Mouse (Mus musculus): ENCODE measurements at regions not wholly inside any gene's neighbourhood (a gene's known extent, or its start where the extent isn't known, plus 50 kb on each side); places are given as distances from the start of the nearest gene placed in this dataset.

- H3ac ChIP-seq (ENCODE audit: control insufficient read depth, insufficient read length, low read depth): no peak overlapping the region
- H3K79me3 ChIP-seq (ENCODE audit: low read depth): no peaks in the 10 kb centered on the region
- no peak overlapping the region for H3K4me3 ChIP-seq (ENCODE audit: insufficient read depth, poor library complexity, severe bottlenecking)
- H3K79me2 ChIP-seq (ENCODE audit: control insufficient read depth, insufficient read depth): no peaks in the 10 kb centered on the region
- TF ChIP-seq MYOG (IDR thresholded peaks at IDR 0.05; ENCODE audit: control insufficient read depth, extremely low read depth, insufficient read length) (no peak), MYOD1 (IDR thresholded peaks at IDR 0.05; ENCODE audit: control insufficient read depth, insufficient read length, low read depth) (no peak), CTCF (IDR thresholded peaks at IDR 0.05; ENCODE audit: control insufficient read depth, insufficient read depth, insufficient read length) (no peak), MAX (IDR thresholded peaks at IDR 0.05) (no peak), CEBPB (IDR thresholded peaks at IDR 0.05; ENCODE audit: low read depth) (no peak), USF1 (IDR thresholded peaks at IDR 0.05; ENCODE audit: low read depth) (no peak), FOSL1 (IDR thresholded peaks at IDR 0.05; ENCODE audit: insufficient read depth, low read length, poor library complexity, severe bottlenecking) (no peak)
- H3K36me3 ChIP-seq (ENCODE audit: control insufficient read depth, insufficient read depth): no peaks in the 10 kb centered on the region
- H3K27me3 ChIP-seq (ENCODE audit: control insufficient read depth, insufficient read depth, insufficient read length): no peaks in the 10 kb centered on the region
Observed at GRCm38 (mm10) chr4:95137413-95138143, 85.6 kb upstream of the Jun start.

DNA sequence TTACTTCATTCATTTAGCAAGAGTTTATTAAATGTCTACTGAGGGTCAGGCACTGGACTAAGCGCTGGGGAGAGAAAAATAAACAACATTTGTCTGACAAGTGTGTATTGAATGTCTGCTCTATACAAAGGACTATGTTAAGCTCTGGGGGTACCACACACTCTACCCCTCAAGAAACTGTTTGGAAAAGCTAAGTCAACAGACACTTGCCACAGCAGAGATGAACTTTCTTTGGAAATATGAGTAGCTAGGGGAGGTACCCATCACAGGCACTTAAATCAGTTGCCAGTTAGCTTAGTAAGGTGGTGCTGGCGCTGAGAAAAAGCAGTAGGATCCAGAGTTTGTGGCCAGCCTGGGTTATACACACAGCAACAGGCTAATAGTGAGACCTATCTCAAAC lies 86.7 kb upstream of the Jun start:
- no peak for TF ChIP-seq MYOG (IDR thresholded peaks at IDR 0.05; ENCODE audit: control insufficient read depth, extremely low read depth, insufficient read length)
- no peak for TF ChIP-seq USF1 (IDR thresholded peaks at IDR 0.05; ENCODE audit: low read depth)
- no peak for TF ChIP-seq CEBPB (IDR thresholded peaks at IDR 0.05; ENCODE audit: low read depth)
- no peak for TF ChIP-seq CTCF (IDR thresholded peaks at IDR 0.05; ENCODE audit: control insufficient read depth, insufficient read depth, insufficient read length)
- no peak for TF ChIP-seq MYOD1 (IDR thresholded peaks at IDR 0.05; ENCODE audit: control insufficient read depth, insufficient read length, low read depth)
- TF ChIP-seq MAX (IDR thresholded peaks at IDR 0.05): no peak
- TF ChIP-seq FOSL1 (IDR thresholded peaks at IDR 0.05; ENCODE audit: insufficient read depth, low read length, poor library complexity, severe bottlenecking): no peak
- Histone ChIP-seq H3K4me3 (ENCODE audit: insufficient read depth, poor library complexity, severe bottlenecking) (no peak overlapping the region), H3K79me3 (ENCODE audit: low read depth) (no peaks in the 10 kb centered on the region), H3K36me3 (ENCODE audit: control insufficient read depth, insufficient read depth) (no peaks in the 10 kb centered on the region), H3K79me2 (ENCODE audit: control insufficient read depth, insufficient read depth) (no peaks in the 10 kb centered on the region), H3ac (ENCODE audit: control insufficient read depth, insufficient read length, low read depth) (no peak overlapping the region), H3K27me3 (ENCODE audit: control insufficient read depth, insufficient read depth, insufficient read length) (no peaks in the 10 kb centered on the region)

GRCm38 (mm10) chr4:95141253-95141652 lies 89.2 kb upstream of the Jun start:
- no peak overlapping the region for H3K4me3 ChIP-seq (ENCODE audit: insufficient read depth, poor library complexity, severe bottlenecking)
- H3K79me3 ChIP-seq (ENCODE audit: low read depth): no peaks in the 10 kb centered on the region
- no peaks in the 10 kb centered on the region for H3K27me3 ChIP-seq (ENCODE audit: control insufficient read depth, insufficient read depth, insufficient read length)
- TF ChIP-seq MAX (IDR thresholded peaks at IDR 0.05) (no peak), CTCF (IDR thresholded peaks at IDR 0.05; ENCODE audit: control insufficient read depth, insufficient read depth, insufficient read length) (no peak), FOSL1 (IDR thresholded peaks at IDR 0.05; ENCODE audit: insufficient read depth, low read length, poor library complexity, severe bottlenecking) (no peak), MYOG (IDR thresholded peaks at IDR 0.05; ENCODE audit: control insufficient read depth, extremely low read depth, insufficient read length) (no peak), MYOD1 (IDR thresholded peaks at IDR 0.05; ENCODE audit: control insufficient read depth, insufficient read length, low read depth) (no peak), CEBPB (IDR thresholded peaks at IDR 0.05; ENCODE audit: low read depth) (no peak), USF1 (IDR thresholded peaks at IDR 0.05; ENCODE audit: low read depth) (no peak)
- no peaks in the 10 kb centered on the region for H3K36me3 ChIP-seq (ENCODE audit: control insufficient read depth, insufficient read depth)
- no peak overlapping the region for H3ac ChIP-seq (ENCODE audit: control insufficient read depth, insufficient read length, low read depth)
- H3K79me2 ChIP-seq (ENCODE audit: control insufficient read depth, insufficient read depth): no peaks in the 10 kb centered on the region

GRCm38 (mm10) chr4:95143130-95143529 lies 91.1 kb upstream of the Jun start:
- no peak for TF ChIP-seq MYOG (IDR thresholded peaks at IDR 0.05; ENCODE audit: control insufficient read depth, extremely low read depth, insufficient read length)
- TF ChIP-seq CTCF (IDR thresholded peaks at IDR 0.05; ENCODE audit: control insufficient read depth, insufficient read depth, insufficient read length): no peak
- TF ChIP-seq FOSL1 (IDR thresholded peaks at IDR 0.05; ENCODE audit: insufficient read depth, low read length, poor library complexity, severe bottlenecking): no peak
- TF ChIP-seq USF1 (IDR thresholded peaks at IDR 0.05; ENCODE audit: low read depth): no peak
- TF ChIP-seq MYOD1 (IDR thresholded peaks at IDR 0.05; ENCODE audit: control insufficient read depth, insufficient read length, low read depth): no peak
- no peak for TF ChIP-seq CEBPB (IDR thresholded peaks at IDR 0.05; ENCODE audit: low read depth)

GRCm38 (mm10) chr4:95143668-95144067 lies 91.6 kb upstream of the Jun start:
- Histone ChIP-seq H3ac (ENCODE audit: control insufficient read depth, insufficient read length, low read depth) (no peak overlapping the region), H3K27me3 (ENCODE audit: control insufficient read depth, insufficient read depth, insufficient read length) (no peaks in the 10 kb centered on the region), H3K36me3 (ENCODE audit: control insufficient read depth, insufficient read depth) (no peaks in the 10 kb centered on the region), H3K79me2 (ENCODE audit: control insufficient read depth, insufficient read depth) (no peaks in the 10 kb centered on the region), H3K4me3 (ENCODE audit: insufficient read depth, poor library complexity, severe bottlenecking) (no peak overlapping the region), H3K79me3 (ENCODE audit: low read depth) (no peaks in the 10 kb centered on the region)
- no peak for TF ChIP-seq MYOD1 (IDR thresholded peaks at IDR 0.05; ENCODE audit: control insufficient read depth, insufficient read length, low read depth)

More at GRCm38 (mm10) chr4:95143130-95143529, 91.1 kb upstream of the Jun start:
- Histone ChIP-seq H3K4me3 (ENCODE audit: insufficient read depth, poor library complexity, severe bottlenecking) (no peak overlapping the region), H3K79me3 (ENCODE audit: low read depth) (no peaks in the 10 kb centered on the region), H3K36me3 (ENCODE audit: control insufficient read depth, insufficient read depth) (no peaks in the 10 kb centered on the region), H3K79me2 (ENCODE audit: control insufficient read depth, insufficient read depth) (no peaks in the 10 kb centered on the region), H3K27me3 (ENCODE audit: control insufficient read depth, insufficient read depth, insufficient read length) (no peaks in the 10 kb centered on the region), H3ac (ENCODE audit: control insufficient read depth, insufficient read length, low read depth) (no peak overlapping the region)

- no peaks in the 10 kb centered on the region for H3K79me3 ChIP-seq (ENCODE audit: low read depth)
- H3K36me3 ChIP-seq (ENCODE audit: control insufficient read depth, insufficient read depth): no peaks in the 10 kb centered on the region
- TF ChIP-seq FOSL1 (IDR thresholded peaks at IDR 0.05; ENCODE audit: insufficient read depth, low read length, poor library complexity, severe bottlenecking) (no peak), MYOG (IDR thresholded peaks at IDR 0.05; ENCODE audit: control insufficient read depth, extremely low read depth, insufficient read length) (no peak), USF1 (IDR thresholded peaks at IDR 0.05; ENCODE audit: low read depth) (no peak), CEBPB (IDR thresholded peaks at IDR 0.05; ENCODE audit: low read depth) (no peak), MAX (IDR thresholded peaks at IDR 0.05) (no peak), CTCF (IDR thresholded peaks at IDR 0.05; ENCODE audit: control insufficient read depth, insufficient read depth, insufficient read length) (no peak)
- no peak overlapping the region for H3ac ChIP-seq (ENCODE audit: control insufficient read depth, insufficient read length, low read depth)
- no peaks in the 10 kb centered on the region for H3K27me3 ChIP-seq (ENCODE audit: control insufficient read depth, insufficient read depth, insufficient read length)
- no peaks in the 10 kb centered on the region for H3K79me2 ChIP-seq (ENCODE audit: control insufficient read depth, insufficient read depth)
- H3K4me3 ChIP-seq (ENCODE audit: insufficient read depth, poor library complexity, severe bottlenecking): no peak overlapping the region
Observed at GRCm38 (mm10) chr4:95144440-95144839, 92.4 kb upstream of the Jun start.
